Mouse (Mus musculus) heart, embryonic 11.5 days (tissue): Measurements from ENCODE around the gene Pou6f1. TPM values are rescaled to one million over a fixed set of nuclear protein-coding genes. Genes with fewer than 3 reads are reported as not detected.
"Not testable (repeated sequence)": the region's sequence is repeated elsewhere in the genome, so short reads cannot be mapped to it uniquely, and the experiment has no call there.

Source experiments
- ATAC-seq: fragments of 200-750 bp; cut with Nextera tagmentation; replicated peaks from 2 replicates; pipeline ENCODE4 v1.8.0; 2017; ENCODE audit warnings: moderate library complexity; ENCODE audit not compliant: insufficient number of reproducible peaks, low FRiP score, low TSS enrichment
- H3K27ac ChIP-seq: fragments of 300-500 bp; sonication (generic); 2 replicates; pipeline ENCODE4 v1.5.1; 2014; ENCODE audit warnings: mild to moderate bottlenecking, low read depth, low read length
- H3K27me3 ChIP-seq: fragments of 300-500 bp; sonication (generic); 2 replicates; pipeline ENCODE4 v1.6.1; 2014; ENCODE audit warnings: mild to moderate bottlenecking, low read length, mixed read lengths; ENCODE audit not compliant: control insufficient read depth, insufficient read depth
- H3K36me3 ChIP-seq: fragments of 300-500 bp; sonication (generic); 2 replicates; pipeline ENCODE4 v1.6.1; 2014; ENCODE audit warnings: mild to moderate bottlenecking, low read length, moderate library complexity, mixed read lengths; ENCODE audit not compliant: control insufficient read depth, insufficient read depth
- H3K4me1 ChIP-seq: fragments of 300-500 bp; sonication (generic); 2 replicates; pipeline ENCODE4 v1.6.1; 2014; ENCODE audit warnings: low read length; ENCODE audit not compliant: control insufficient read depth, insufficient read depth
- H3K4me2 ChIP-seq: fragments of 300-500 bp; sonication (generic); 2 replicates; pipeline ENCODE4 v1.6.1; 2014; ENCODE audit warnings: mild to moderate bottlenecking, moderate library complexity
- H3K4me3 ChIP-seq: fragments of 300-500 bp; sonication (generic); 2 replicates; pipeline ENCODE4 v1.5.1; 2014; ENCODE audit warnings: low read depth, low read length
- H3K9ac ChIP-seq: fragments of 300-500 bp; sonication (generic); 2 replicates; pipeline ENCODE4 v1.6.1; 2014; ENCODE audit warnings: mild to moderate bottlenecking, low read depth, low read length, moderate library complexity
- H3K9me3 ChIP-seq: fragments of 300-500 bp; sonication (generic); replicated peaks from 2 replicates; pipeline ENCODE4 v1.6.1; 2016; ENCODE audit warnings: low read length; ENCODE audit not compliant: control insufficient read depth
- WGBS: fragments of 180-500 bp; shearing (Covaris S2); extraction: QIAGEN DNeasy Blood & Tissue Kit; methylation state at CpG from one replicate; pipeline ENCODE4 v1.1.7; 2014; ENCODE audit not compliant: insufficient replicate concordance; 5-methylcytosine and 5-hydroxymethylcytosine counted together
- polyA plus RNA-seq: library from polyadenylated mRNA; unstranded; fragments of >200 nt; fragmentation: Nextera tagmentation; extraction: Ambion mirVana; gene quantifications from 2 replicates; pipeline ENCODE4 v1.2.1, GENCODE M21; 2014

Gene Pou6f1
- polyA plus RNA-seq, 1 experiment from 2014 or later, result 2.3 TPM

GRCm38 (mm10) chr15:100557705-100558433 lies 41.9 kb downstream of the Pou6f1 start:
- Histone ChIP-seq H3K27ac (no peak overlapping the region), H3K4me2 (no peak overlapping the region), H3K27me3 (no peaks in the 10 kb centered on the region), H3K4me3 (no peak overlapping the region), H3K4me1 (no peaks in the 10 kb centered on the region), H3K9me3 (no peaks in the 10 kb centered on the region), H3K9ac (no peak overlapping the region), H3K36me3 (no peaks in the 10 kb centered on the region)
- 68% methylated on average over 5 of the region's 5 CpGs for WGBS
- 0 out of 2 replicates have a peak, but pooled peaks have one; percentile 65 for ATAC-seq

GRCm38 (mm10) chr15:100556378-100556777 lies 43.4 kb downstream of the Pou6f1 start:
- no peaks in the 10 kb centered on the region for H3K36me3 ChIP-seq
- 71% methylated on average over 9 of the region's 9 CpGs for WGBS
- H3K4me2 ChIP-seq, result no peak overlapping the region
- H3K27me3 ChIP-seq, result no peaks in the 10 kb centered on the region
- no peak overlapping the region for H3K9ac ChIP-seq
- H3K27ac ChIP-seq, result no peak overlapping the region
- H3K9me3 ChIP-seq, result no peaks in the 10 kb centered on the region
- no peaks in the 10 kb centered on the region for H3K4me1 ChIP-seq
- H3K4me3 ChIP-seq, result no peak overlapping the region
- ATAC-seq, result no peak

- ATAC-seq, result no peak
- Histone ChIP-seq H3K27ac (no peak overlapping the region), H3K27me3 (no peaks in the 10 kb centered on the region), H3K9ac (no peak overlapping the region), H3K4me3 (no peak overlapping the region), H3K36me3 (no peaks in the 10 kb centered on the region), H3K4me1 (peaks cover under 1% of the 10 kb centered on the region; the same call in 1 of the 2 replicates), H3K9me3 (no peaks in the 10 kb centered on the region), H3K4me2 (no peak overlapping the region)
- 70% methylated on average over 5 of the region's 5 CpGs for WGBS
These were observed 43.8 kb downstream of the Pou6f1 start for GRCm38 (mm10) chr15:100555965-100556364.

GRCm38 (mm10) chr15:100551326-100552307 lies 48.2 kb downstream of the Pou6f1 start, which contains the start of gene Tfcp2:
Gene Tfcp2, minus strand, starts transcription at chr15:100552008.
- peak; percentile 99 for ATAC-seq
- Histone ChIP-seq H3K36me3 (peaks cover 4% of the 10 kb centered on the region), H3K4me1 (peaks cover 4% of the 10 kb centered on the region; the same call in 1 of the 2 replicates), H3K9me3 (no peaks in the 10 kb centered on the region), H3K4me3 (peak within 1 kb of the TSS; percentile 90), H3K9ac (peak within 1 kb of the TSS; percentile 92), H3K27me3 (no peaks in the 10 kb centered on the region), H3K4me2 (peak within 1 kb of the TSS; percentile 87), H3K27ac (peak within 1 kb of the TSS; percentile 97)
- under 1% methylated on average over 84 of the region's 84 CpGs for WGBS

- Histone ChIP-seq H3K27me3 (no peaks in the 10 kb centered on the region), H3K4me1 (peaks cover 4% of the 10 kb centered on the region; the same call in 1 of the 2 replicates), H3K4me2 (peak overlapping the region; percentile 87), H3K27ac (no peak overlapping the region), H3K9me3 (0 out of 2 replicates have a peak, but pooled peaks cover 2% of the 10 kb centered on the region), H3K36me3 (peaks cover 4% of the 10 kb centered on the region), H3K4me3 (no peak overlapping the region), H3K9ac (peak overlapping the region; percentile 28; the same call in 1 of the 2 replicates)
- 96% methylated on average over 4 of the region's 4 CpGs for WGBS
- ATAC-seq, result no peak
These were observed 49.5 kb downstream of the Pou6f1 start for GRCm38 (mm10) chr15:100550280-100550679.

GRCm38 (mm10) chr15:100543651-100544030 lies 56.1 kb downstream of the Pou6f1 start:
- H3K36me3 ChIP-seq, H3K9ac ChIP-seq, H3K9me3 ChIP-seq, H3K4me1 ChIP-seq, H3K27ac ChIP-seq, H3K4me3 ChIP-seq, ATAC-seq, H3K4me2 ChIP-seq, H3K27me3 ChIP-seq: not testable (repeated sequence)
- WGBS, result 98% methylated on average over 14 of the region's 14 CpGs

GRCm38 (mm10) chr15:100542876-100543650 lies 56.7 kb downstream of the Pou6f1 start:
- H3K9ac ChIP-seq, ATAC-seq, H3K27me3 ChIP-seq, H3K9me3 ChIP-seq, H3K27ac ChIP-seq, H3K4me2 ChIP-seq, H3K4me3 ChIP-seq, H3K36me3 ChIP-seq, H3K4me1 ChIP-seq: not testable (repeated sequence)
- 94% methylated on average over 24 of the region's 28 CpGs for WGBS

GRCm38 (mm10) chr15:100541426-100541825 lies 58.4 kb downstream of the Pou6f1 start:
- H3K4me2 ChIP-seq, result no peak overlapping the region
- H3K4me1 ChIP-seq, result no peaks in the 10 kb centered on the region
- H3K27ac ChIP-seq, result no peak overlapping the region
- H3K9me3 ChIP-seq, result 0 out of 2 replicates have a peak, but pooled peaks cover 2% of the 10 kb centered on the region
- no peak for ATAC-seq
- no peaks in the 10 kb centered on the region for H3K27me3 ChIP-seq
- H3K4me3 ChIP-seq, result no peak overlapping the region
- no peak overlapping the region for H3K9ac ChIP-seq
- WGBS, result 89% methylated on average over 4 of the region's 4 CpGs
- H3K36me3 ChIP-seq, result no peaks in the 10 kb centered on the region
